Mouse (Mus musculus) cerebellum, postnatal 4 days (tissue): ENCODE data around the gene Immp2l.

ENCODE experiments used
- DNase-seq, 2 experiments: peaks; one replicate each; pipeline ENCODE4 v3.0.0; 2022; ENCODE audit warnings: low spot score in 2 of 2, mixed read lengths in 1 of 2

Immp2l gene

DNA sequence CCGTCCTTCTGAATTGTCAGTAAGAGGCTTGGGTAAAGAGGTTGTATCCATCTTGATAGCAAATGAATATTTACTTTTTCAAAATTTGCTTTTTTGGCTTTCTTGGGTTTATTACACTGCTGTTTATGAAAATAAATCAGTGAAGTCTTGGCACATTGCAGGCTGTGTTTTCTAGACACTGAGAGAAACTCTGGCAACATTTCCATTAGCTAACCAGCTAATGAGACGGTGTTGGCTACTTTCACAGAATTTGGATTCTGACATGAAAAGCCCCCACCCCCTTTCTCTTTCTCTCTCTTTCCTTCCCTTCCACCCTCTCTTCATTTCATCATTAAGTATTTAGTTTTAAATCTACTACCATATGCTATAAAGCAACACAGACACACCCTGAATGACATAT lies 496.4 kb downstream of the Immp2l start:
- no peak for DNase-seq

DNA sequence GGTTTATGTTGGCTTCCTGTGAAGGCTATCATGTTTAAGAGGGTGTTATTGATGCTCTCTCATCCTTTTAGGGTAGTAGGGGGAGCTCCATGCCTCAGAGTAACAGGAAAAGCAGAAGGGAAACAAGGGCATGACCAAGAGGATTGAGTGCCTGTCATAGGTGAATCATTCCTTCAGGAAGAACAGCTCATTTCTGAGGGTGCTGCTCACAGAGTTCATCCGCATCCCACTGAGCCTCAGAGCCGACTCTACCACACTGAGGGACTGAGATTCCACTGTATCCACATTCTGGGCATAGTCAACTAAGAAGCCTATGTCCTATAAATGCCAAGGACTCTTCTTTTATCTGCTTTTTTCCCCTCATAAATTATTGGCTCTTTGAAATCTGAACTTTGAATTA lies 497.8 kb downstream of the Immp2l start:
- no peak for DNase-seq

- no peak for DNase-seq
Observed at GRCm38 (mm10) chr12:41526688-41527087, 502.8 kb downstream of the Immp2l start.

GRCm38 (mm10) chr12:41528410-41528809 lies 504.5 kb downstream of the Immp2l start:
- DNase-seq = no peak

DNA sequence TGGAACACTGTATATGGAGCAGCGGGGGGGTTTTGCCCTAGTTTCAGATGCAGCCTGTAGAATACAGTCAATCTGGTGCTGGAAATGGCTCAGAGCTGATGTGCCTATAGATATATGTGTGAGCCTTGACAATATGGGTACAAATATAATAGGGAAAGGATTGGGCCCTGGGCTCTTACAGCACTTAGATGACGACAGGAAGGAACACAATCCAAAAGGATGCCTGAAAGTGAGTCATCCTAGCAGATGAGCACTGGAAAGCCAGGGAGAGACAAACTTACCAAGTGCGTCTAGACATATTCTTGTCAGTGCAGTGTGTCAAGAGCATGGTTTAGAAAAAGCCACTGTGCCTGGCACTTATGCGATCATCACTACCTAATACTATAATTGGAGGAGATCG lies 516.1 kb downstream of the Immp2l start:
- DNase-seq = no peak

DNA sequence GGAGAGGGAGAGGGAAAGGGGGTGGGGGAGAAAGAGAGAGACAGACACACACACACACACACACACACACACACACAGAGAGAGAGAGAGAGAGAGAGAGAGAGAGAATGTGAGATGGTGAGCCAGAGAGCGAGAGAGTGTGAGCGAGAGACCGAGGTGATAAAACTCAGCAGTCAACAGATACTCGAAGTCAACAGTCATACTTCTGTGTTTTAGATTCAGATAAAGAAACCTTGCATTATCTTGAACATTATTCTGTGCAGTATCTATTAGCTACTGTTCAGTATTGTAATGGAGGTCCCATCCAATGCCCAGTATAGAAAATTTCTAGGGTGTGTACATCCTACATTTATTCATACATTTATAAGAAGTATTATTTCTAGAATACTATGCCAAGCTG lies 527.7 kb downstream of the Immp2l start:
- DNase-seq = no peak

DNA sequence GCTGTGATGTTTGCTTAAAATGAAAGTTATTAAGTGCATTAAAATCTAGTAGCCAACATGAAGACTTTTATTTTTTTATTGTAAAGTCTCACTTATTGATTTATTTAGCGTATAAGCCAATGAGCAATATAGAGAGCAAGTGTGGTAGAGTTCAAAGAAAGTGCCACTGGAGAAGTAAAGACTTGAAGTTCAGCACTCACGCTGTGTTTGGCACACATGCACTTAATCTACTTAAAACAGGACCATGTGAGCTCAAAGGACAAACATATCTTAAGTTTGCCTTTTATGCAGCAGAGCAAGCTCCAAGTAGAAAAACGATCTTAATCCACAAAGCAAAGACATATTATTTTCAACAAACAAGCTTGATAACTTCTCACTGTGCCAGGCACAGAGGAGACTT lies 533.9 kb downstream of the Immp2l start:
- no peak for DNase-seq

GRCm38 (mm10) chr12:41558956-41559735 lies 535.3 kb downstream of the Immp2l start:
- DNase-seq = no peak

DNA sequence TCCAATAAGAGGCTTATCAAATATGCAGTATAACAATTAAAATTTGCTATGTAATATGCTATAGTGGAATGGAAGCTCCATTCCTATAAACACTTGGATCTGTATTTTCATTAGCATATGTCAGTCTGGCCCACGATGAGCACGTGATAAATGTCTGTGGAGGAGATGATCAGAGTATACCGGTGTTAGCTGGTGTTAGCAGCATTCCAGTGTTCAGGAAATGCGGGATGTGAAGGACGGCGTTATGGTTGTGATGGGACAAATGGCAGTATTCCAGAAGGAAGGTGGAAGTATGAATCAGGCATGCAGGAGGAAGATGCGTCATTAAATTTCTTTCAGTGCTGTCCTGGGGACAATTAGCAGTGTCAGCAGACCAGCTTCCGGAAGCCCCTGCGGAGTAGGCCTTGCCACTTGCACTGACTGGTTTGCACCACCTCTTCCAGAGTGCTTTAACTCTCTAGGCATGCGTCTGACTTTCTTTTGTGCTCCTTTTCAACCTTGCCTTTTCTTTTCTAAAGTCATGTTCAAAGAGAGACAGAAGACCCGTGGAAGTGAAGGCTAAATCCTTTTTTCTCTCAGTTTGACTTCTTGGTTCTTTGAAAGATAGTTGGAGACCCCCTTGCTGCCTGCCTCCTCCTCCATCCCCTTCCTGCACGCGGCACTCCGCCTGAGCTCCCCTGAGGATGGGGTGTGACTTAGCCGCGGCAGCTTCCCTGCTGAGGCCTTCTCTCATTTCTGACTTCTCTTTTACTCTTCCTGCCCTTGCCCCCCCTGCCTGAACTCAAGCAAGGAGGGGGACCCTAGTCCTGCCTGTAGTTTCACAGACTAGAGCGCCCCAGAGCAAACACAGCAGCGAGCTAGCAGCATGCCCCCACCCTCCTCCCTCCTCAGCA lies 541.9 kb downstream of the Immp2l start:
- no peak for DNase-seq

GRCm38 (mm10) chr12:41566433-41566794 lies 542.5 kb downstream of the Immp2l start:
- DNase-seq = no peak

- DNase-seq = no peak
Observed at GRCm38 (mm10) chr12:41573754-41574153, 549.9 kb downstream of the Immp2l start.

GRCm38 (mm10) chr12:41575221-41575620 lies 551.3 kb downstream of the Immp2l start:
- DNase-seq = no peak

- DNase-seq = peak in 1 of 2 experiments; percentile 4
Observed at GRCm38 (mm10) chr12:41593401-41593800, 569.5 kb downstream of the Immp2l start.

GRCm38 (mm10) chr12:41594037-41594436 lies 570.1 kb downstream of the Immp2l start:
- DNase-seq = no peak

- no peak for DNase-seq
Observed at GRCm38 (mm10) chr12:41615271-41615670, 591.4 kb downstream of the Immp2l start.

DNA sequence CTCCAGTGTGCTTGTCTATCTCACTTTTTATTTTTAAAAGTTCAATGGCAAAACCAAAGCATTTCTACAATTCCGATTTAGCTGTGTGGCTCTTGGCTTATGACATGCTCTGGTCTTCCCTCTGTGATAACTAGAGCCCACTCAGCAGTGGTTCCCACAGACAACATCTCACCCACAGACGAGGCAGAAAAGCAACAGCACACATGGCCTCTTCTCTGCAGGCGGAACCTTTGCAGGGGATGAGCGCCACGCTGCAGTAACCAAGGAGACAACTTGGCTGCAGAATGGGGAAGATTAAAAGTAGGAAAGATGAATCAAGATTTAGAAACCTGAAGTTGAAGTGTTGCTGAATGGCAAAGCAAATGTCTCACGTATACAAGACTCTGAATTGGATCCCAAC lies 597.5 kb downstream of the Immp2l start:
- DNase-seq = no peak

DNA sequence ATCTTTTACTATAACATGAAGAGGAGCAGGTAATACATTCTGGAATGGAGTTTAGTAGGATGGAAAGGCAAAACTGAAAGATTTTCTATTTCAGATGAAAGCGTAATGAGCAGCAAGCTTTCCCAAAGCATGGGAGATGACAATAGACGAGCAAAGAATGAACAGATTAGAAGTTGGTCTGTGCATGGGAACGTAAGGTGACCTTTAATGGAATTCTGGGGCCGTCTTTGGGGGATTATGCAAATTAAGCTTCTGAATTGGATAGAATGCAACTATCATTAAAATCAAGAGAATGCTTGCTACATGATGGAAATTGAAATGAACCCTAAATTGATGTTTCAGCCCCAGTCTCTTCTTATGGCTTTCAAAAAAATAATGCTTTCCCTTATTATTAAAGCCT lies 619.4 kb downstream of the Immp2l start:
- DNase-seq = no peak

GRCm38 (mm10) chr12:41644802-41645551 lies 621.1 kb downstream of the Immp2l start:
- no peak for DNase-seq

GRCm38 (mm10) chr12:41646956-41647575 lies 623.2 kb downstream of the Immp2l start:
- no peak for DNase-seq

- DNase-seq = no peak
Observed at GRCm38 (mm10) chr12:41647675-41648074, 623.8 kb downstream of the Immp2l start.

DNA sequence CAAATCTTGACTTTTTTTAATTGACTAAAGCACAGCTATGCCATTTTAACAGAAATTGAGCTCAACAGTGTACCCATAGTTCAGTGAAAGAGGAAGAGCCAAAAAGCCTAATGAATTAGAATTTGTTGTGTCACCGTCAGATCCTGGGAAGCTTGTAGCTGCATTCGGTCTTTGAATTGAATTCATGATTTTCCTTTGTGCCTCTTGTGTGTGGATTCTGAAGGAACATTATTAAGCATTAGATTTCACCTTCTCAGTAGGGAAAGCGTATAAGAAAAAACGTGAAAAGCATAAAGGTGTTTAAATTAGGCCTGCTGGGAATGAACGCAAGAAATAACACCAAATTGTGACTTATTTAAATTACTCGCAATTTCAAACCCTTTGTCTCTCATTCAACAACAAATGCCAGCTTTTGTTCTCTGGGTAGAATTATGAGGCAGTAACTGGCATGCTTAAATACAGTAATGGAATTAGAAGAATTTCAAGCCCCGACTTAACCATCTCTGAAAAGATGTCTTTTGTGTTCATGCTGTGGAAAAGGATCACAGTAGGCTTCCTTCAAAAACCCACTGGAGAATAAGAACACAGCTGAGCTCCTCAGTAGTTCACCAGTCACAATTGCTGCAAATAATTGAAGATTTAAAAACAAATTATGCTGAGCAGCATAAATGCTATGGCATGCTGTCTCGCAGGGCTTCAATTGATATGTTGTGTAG lies 626.1 kb downstream of the Immp2l start:
- DNase-seq = no peak
